Mouse (Mus musculus): ENCODE results near the gene C1qtnf1. TPM values are rescaled to one million over a fixed set of nuclear protein-coding genes. Genes with fewer than 3 reads are reported as not detected.

Gene C1qtnf1
- total RNA-seq, 4 experiments from 2014 or later = 4.4 to 5.3 (median 4.9) TPM

DNA sequence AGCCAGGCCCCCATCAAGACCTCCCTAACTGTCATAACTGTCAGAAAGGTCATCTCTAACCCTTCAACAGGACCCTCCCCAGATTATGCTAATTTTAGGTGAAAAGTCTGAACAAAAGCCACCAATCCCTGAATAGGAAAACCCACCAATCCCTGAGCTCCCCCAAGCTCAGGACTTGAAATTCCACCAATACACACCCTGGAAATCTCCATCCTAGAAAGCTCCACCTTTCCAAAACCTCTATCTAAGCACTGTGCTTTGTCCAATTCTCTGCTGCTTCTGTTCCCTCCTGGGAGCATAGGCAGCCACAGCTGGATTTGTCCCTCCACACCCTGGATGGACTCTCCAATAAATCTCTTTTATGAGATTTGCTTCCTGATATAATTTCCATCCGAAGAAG, 45.2 kb downstream of the C1qtnf1 start:
- DNase-seq (ENCODE audit: low spot score in 2 of 2) = no peak

DNA sequence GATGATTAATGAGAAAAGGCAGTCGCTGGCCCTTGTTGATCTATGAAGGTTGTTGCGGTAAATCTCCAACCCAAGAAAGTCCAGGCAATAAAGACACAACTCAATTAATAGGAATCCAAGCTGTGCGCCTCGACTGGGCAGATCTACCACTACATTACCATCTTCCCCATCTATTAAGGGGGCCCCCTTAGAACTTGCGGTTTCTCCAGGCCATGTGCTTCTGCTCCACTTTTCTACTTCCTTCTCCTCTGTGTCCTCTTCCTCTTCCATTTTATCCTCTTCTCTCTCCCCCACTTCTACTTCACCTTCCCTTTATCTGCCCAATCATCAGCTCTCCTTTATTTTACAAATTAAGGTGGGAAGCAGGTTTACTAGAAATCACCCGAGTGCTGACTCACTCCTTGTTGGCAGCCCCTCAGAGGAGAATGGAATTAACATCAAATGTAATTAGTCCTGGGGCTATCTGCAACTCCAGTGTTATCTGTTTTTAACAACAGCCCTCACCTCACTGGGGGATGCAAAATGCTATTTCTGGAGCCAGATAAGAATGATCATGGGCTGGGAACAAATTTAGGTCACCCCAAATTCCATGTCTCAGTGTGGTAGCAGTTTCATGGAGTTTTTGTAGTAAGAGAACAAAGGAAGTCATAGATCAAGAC, 46.0 kb downstream of the C1qtnf1 start:
- no peak for DNase-seq (ENCODE audit: low spot score in 2 of 2)

GRCm38 (mm10) chr11:118475496-118476083, 47.6 kb downstream of the C1qtnf1 start:
- DNase-seq (ENCODE audit: low spot score in 2 of 2) = no peak

GRCm38 (mm10) chr11:118476396-118477373, 48.7 kb downstream of the C1qtnf1 start, which contains the start of gene Engase:
Gene Engase, plus strand, starts transcription at chr11:118476829.
- peak; percentile 90 to 95 for DNase-seq (ENCODE audit: low spot score in 2 of 2)

- no peak for DNase-seq (ENCODE audit: low spot score in 2 of 2)
These were observed 51.8 kb downstream of the C1qtnf1 start for GRCm38 (mm10) chr11:118479776-118480175.

GRCm38 (mm10) chr11:118481231-118481630, 53.2 kb downstream of the C1qtnf1 start:
- DNase-seq (ENCODE audit: low spot score in 2 of 2) = no peak

DNA sequence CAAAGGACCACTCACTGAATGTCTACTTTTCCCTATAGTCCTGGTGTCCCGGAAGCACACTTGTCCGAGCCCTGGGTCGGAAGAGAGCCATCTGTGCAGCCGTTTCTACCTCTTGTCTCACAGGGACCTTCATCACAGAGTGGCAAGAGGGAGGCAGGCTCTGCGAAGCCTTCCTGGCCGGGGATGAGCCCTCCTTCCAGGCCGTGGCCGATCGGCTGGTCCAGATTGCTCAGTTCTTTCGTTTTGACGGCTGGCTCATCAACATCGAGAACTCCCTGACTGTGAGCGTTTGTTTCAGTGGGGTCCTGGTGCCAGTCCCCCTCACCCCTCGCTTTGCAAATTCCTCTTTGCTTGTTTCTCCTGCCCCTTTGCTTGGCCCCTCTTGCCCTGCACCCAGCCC, 53.7 kb downstream of the C1qtnf1 start:
- no peak for DNase-seq (ENCODE audit: low spot score in 2 of 2)

GRCm38 (mm10) chr11:118484169-118484568, 56.2 kb downstream of the C1qtnf1 start:
- DNase-seq (ENCODE audit: low spot score in 2 of 2) = no peak

DNA sequence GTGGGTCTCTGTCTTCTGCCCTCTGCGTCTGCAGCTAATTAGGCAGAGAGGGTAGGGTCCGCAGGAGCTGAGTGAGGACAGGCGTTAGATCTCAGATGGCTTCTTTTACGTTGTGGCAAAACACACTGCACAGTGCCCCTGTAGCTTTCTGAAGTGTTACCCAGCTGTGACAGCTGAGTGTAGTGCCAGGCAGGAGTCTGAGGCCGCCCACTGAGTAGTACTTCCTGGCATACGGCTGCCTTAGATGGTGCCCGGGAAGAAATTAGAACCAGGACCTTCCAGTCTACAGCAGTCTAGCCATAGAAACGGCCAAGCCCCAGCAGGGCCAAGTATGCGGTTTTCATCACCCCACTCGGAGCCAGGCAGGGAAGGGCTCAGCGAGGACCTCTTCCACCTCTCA, 57.3 kb downstream of the C1qtnf1 start:
- DNase-seq (ENCODE audit: low spot score in 2 of 2) = no peak

GRCm38 (mm10) chr11:118485780-118486179, 57.8 kb downstream of the C1qtnf1 start:
- no peak for DNase-seq (ENCODE audit: low spot score in 2 of 2)

- no peak for DNase-seq (ENCODE audit: low spot score in 2 of 2)
These were observed 58.3 kb downstream of the C1qtnf1 start for GRCm38 (mm10) chr11:118486281-118486680.

DNA sequence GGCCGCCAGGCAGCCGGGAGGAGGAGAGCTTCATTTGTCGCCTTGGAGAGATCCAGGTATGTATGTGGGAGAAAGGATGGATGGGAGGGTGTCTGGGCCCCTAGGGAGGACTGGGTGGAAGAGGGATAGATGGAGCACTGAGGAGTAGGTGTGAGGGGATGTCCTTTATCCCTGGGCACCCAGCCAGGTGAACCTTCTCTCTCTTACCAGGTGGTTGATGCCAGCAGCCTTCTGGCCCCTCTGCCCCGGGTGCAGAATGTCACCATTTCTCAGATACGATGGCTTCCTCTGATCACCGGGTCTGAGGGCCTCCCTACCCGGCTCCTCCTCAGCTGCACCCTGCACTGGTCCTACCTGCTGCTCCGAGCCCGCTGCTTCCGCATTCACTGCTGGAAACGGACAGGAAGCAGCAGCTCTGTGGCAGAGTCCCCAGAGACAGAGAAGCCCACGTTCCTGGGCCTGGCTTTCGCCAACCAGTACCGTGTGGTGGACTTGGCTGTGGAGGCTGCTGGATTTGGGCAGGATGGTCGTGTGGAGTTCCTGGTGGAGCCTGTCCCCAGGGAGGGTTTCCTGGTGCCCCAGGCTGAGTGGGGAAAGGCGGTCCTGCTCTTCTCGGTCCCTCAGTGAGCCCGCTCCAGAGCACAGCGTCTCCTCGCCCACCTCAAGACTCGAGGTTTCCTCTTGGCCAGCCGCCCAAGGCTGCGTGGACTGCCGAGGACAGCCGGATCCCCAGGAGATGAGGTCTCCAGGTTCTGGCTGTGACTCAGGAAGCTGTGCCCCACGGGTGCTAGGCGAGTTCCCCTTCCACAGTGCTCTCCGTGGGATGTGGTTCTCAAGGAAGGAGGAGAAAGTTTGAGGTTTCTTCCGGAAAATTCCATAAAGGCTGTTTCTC, 59.1 kb downstream of the C1qtnf1 start:
- no peak for DNase-seq (ENCODE audit: low spot score in 2 of 2)

DNA sequence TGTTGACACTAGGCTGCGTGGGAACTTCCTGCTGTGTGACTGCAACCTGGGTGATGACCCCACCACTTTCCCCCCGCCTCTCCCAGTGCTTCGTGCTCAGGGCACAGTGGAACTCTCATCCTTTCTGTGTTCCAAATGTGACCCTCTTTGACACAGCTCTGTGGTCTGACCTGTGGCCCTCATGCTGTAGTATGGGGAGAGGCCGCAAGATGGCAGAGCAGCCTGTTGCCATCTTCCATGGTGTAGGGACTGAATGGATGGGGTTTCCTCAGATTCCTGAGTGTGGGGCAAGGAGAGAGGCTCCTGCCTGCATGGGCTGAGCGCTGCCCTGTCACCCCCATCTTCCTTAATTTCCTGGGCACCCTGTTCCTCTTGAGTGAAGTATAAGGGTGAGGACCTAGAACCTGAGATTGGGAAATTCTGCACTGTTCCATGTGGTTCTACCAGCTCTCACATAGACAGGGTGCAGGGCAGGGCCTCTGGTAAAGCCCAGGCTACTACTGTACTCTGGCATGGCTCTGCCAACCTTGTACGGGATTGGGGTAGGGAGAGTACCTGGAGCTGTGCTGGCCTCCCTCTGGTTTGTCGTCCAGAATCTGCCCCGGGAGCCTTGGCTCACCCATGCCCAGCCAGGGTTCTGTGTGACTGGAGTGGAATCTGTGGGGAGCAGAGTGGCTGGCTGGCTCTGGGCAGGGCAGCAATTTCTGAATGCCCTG, 60.3 kb downstream of the C1qtnf1 start:
- no peak for DNase-seq (ENCODE audit: low spot score in 2 of 2)

DNA sequence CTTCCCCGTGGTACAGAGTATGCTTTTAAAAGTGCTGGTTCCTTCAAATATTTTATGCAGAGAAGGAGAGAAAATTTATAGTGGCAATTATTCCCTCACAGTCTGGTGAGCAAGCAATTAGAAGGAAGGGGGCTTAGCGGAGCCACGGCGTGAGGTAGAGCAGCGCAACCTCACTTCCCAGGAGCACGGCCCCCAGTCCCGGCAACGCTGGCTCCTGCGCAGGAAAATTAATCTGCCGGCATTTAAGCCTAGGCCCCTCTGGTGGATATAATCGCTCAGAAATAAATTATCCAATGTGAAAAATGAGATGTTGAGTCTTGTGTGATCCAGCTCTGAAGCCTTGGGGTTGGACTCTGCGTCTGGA, 60.9 kb downstream of the C1qtnf1 start:
- DNase-seq (ENCODE audit: low spot score in 2 of 2) = no peak

DNA sequence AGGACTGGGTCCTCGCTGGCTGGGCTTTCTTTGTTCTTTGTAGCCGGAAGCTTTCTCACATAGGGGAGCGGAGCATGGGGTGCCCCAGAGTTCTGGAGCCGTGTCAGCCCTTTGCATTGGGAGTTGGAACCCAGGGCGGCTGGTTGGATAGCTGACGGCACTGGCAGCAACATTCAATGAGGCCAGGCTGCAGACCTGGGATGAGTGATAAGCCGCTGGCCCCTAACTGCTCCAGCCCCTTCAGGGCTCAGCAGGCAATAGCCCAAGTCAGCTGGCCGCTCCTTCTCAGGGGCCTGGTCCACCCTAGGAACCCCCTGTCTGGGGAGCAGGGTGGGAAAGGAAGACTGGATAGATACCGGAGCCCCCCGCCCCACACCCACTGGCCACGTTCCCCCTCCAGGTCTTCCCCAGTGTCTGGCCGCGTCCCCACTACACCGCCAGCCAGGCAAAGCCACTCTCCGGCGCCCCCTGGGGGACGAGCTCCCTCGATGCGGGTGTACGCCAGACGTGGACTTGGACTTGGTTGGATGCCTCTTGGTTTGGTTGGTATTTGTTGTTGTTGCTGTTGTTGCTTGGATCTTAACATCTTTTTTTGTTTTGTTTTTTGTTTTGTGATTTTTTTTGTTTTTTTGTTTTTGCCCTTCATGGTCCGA, 62.7 kb downstream of the C1qtnf1 start:
- no peak for DNase-seq (ENCODE audit: low spot score in 2 of 2)

- DNase-seq (ENCODE audit: low spot score in 2 of 2) = no peak
These were observed 63.2 kb downstream of the C1qtnf1 start for GRCm38 (mm10) chr11:118491230-118491629.

DNA sequence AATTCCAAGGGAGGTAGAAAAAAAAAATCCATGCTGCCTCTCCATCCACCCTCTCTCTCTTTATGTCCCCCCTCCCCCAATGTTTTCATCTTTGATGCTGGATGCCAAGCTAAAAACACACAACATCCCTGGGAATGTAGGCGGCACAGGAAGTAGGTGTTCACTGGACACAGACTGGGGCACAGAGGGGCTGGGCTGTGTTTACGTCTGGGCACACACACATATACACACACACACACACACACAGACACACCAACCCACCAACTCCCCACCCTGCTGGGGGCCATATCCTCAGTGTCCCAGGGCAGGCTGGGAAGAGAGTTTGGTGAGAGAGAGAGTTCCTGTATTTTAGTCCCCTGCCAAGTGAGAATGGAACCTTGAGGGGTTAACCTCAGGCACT, 65.5 kb downstream of the C1qtnf1 start:
- DNase-seq (ENCODE audit: low spot score in 2 of 2) = no peak

- DNase-seq (ENCODE audit: low spot score in 2 of 2) = no peak
These were observed 66.2 kb downstream of the C1qtnf1 start for GRCm38 (mm10) chr11:118494001-118494737.

DNA sequence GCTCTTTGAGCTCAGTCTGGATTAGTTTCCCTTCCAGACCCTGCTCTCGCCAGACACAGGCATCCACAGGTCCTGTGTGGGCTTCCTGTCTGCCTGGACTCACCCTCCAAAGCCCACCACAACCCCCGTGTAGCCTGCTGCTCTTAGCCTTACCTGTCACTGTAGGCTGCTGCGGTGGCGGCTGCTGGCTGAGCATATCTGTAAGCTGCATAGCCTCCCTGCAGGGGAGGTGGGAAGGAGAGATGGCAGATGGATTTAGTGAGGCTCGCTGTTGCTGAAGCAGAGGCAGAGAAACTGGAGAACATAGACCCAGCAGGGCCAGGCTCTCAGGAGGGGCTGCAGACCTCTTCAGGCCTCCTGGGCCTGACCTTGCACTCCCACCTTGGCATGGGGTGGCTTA, 67.1 kb downstream of the C1qtnf1 start:
- DNase-seq (ENCODE audit: low spot score in 2 of 2) = peak in 1 of 2 experiments; percentile 68

Measured in left cerebral cortex, adult 8-10 months (tissue).